Mouse (Mus musculus) heart, embryonic 15.5 days (tissue): ENCODE data around the gene Acot10. TPM values are rescaled to one million over a fixed set of nuclear protein-coding genes. Genes with fewer than 3 reads are reported as not detected.
"Not testable (repeated sequence)": the region's sequence is repeated elsewhere in the genome, so short reads cannot be mapped to it uniquely, and the experiment has no call there.

Experiments used
- ATAC-seq: fragments of 200-750 bp; cut with Nextera tagmentation; replicated peaks from 2 replicates; pipeline ENCODE4 v1.8.0; 2017; ENCODE audit warnings: low read depth, moderate TSS enrichment; ENCODE audit not compliant: insufficient number of reproducible peaks, insufficient read depth, low FRiP score
- H3K27ac ChIP-seq: fragments of 300-500 bp; sonication (generic); 2 replicates; pipeline ENCODE4 v1.5.1; 2015; ENCODE audit warnings: mild to moderate bottlenecking, inconsistent platforms
- H3K27me3 ChIP-seq: fragments of 300-500 bp; sonication (generic); 2 replicates; pipeline ENCODE4 v1.6.1; 2015; ENCODE audit warnings: inconsistent platforms
- H3K36me3 ChIP-seq: fragments of 300-500 bp; sonication (generic); 2 replicates; pipeline ENCODE4 v1.6.1; 2015; ENCODE audit warnings: mild to moderate bottlenecking, inconsistent platforms
- H3K4me1 ChIP-seq: fragments of 300-500 bp; sonication (generic); replicated peaks from 2 replicates; pipeline ENCODE4 v1.6.1; 2015; ENCODE audit warnings: inconsistent platforms
- H3K4me2 ChIP-seq: fragments of 300-500 bp; sonication (generic); 2 replicates; pipeline ENCODE4 v1.6.1; 2015; ENCODE audit warnings: inconsistent platforms, mild to moderate bottlenecking, moderate library complexity
- H3K4me3 ChIP-seq: fragments of 300-500 bp; sonication (generic); 2 replicates; pipeline ENCODE4 v1.5.1; 2015; ENCODE audit warnings: mild to moderate bottlenecking, inconsistent platforms
- H3K9ac ChIP-seq: fragments of 300-500 bp; sonication (generic); 2 replicates; pipeline ENCODE4 v1.6.1; 2015; ENCODE audit warnings: mild to moderate bottlenecking, inconsistent platforms
- H3K9me3 ChIP-seq: fragments of 300-500 bp; sonication (generic); replicated peaks from 2 replicates; pipeline ENCODE4 v1.6.1; 2016; ENCODE audit warnings: inconsistent platforms
- WGBS: fragments of 180-500 bp; shearing (Covaris S2); methylation state at CpG from one replicate; pipeline ENCODE4 v1.1.7; 2015; ENCODE audit warnings: mixed read lengths; 5-methylcytosine and 5-hydroxymethylcytosine counted together
- polyA plus RNA-seq: library from polyadenylated mRNA; unstranded; fragments of >200 nt; fragmentation: Nextera tagmentation; extraction: Ambion mirVana; gene quantifications from 2 replicates; pipeline ENCODE4 v1.2.1, GENCODE M21; 2015

The Acot10 gene
- polyA plus RNA-seq, result 0.16 and 0.19 TPM in 2 replicates

DNA sequence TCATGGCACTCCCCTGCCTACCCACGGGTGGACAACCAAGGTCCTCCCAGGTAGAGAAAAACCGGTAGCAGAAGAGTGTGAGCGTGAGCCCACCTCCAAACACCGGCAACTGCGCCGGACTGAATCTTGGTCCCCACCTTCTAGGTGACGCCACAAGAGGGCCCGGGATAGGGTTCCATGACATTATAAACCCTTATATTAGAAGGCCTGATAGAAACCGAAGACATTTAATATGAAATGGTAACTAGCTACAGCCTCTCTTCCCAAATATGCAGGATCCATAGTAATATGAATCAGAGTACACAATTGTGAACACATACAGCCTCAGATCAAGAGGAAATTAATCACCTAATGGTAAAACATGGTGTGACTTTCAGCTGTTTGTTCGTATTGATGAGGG is at the start of gene Acot10:
Acot10 (minus strand) TSS at position 101 of the 400 bp plus-strand sequence.
- H3K27me3 ChIP-seq, result no peaks in the 10 kb centered on the region
- H3K36me3 ChIP-seq, result no peaks in the 10 kb centered on the region
- H3K27ac ChIP-seq, result no peak within 1 kb of the TSS
- H3K4me2 ChIP-seq, result no peak within 1 kb of the TSS
- no peak within 1 kb of the TSS for H3K4me3 ChIP-seq
- H3K9me3 ChIP-seq, result no peaks in the 10 kb centered on the region
- 86% methylated on average over 10 of the region's 10 CpGs for WGBS
- ATAC-seq, result no peak
- no peak within 1 kb of the TSS for H3K9ac ChIP-seq
- no peaks in the 10 kb centered on the region for H3K4me1 ChIP-seq

DNA sequence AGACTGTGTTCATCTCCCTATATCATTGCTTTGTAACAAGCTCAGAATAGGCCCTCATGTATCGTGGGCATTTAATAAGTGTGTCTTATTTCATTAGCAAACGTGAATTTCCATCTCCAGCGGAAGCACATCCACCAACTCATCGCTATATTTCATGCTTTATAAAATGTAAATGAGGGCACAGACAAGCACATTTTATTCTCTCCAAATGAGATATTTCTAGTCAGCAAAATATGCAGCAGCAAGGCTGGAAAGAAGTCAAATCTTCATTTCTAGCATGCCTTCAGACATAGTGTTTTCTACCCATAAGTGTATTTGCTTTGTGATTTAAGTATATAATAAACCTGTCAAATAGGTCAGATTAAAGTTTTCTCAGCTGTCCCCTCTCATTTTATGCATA is 45.3 kb upstream of the Acot10 start:
- H3K4me2 ChIP-seq, result no peak overlapping the region
- no peak for ATAC-seq
- no peak overlapping the region for H3K27ac ChIP-seq
- WGBS, result 77% methylated on average over 4 of the region's 4 CpGs
- H3K9ac ChIP-seq, result no peak overlapping the region
- H3K4me1 ChIP-seq, result no peaks in the 10 kb centered on the region
- no peaks in the 10 kb centered on the region for H3K27me3 ChIP-seq
- no peak overlapping the region for H3K4me3 ChIP-seq
- no peaks in the 10 kb centered on the region for H3K36me3 ChIP-seq
- no peaks in the 10 kb centered on the region for H3K9me3 ChIP-seq

DNA sequence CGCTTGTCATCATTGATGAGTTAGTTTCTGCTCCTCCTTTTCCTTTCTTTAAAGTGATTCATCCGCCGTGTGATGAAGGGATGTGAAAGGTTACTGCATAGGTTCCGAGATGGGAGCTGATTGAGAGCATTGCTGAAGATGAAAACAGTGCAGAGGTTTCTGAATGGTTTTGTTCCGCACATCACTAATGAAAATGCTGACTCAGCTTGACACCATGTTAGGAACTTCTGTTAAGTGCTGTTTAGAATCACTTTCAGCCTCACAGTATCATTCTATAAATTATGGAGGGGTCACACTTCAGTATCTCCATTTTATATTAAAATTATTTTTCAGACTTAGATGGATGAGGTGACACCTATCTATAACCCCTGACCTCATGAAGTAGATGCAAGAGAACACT is 29.7 kb upstream of the Acot10 start:
- H3K4me1 ChIP-seq, result no peaks in the 10 kb centered on the region
- H3K27ac ChIP-seq, result no peak overlapping the region
- 82% methylated on average over 5 of the region's 5 CpGs for WGBS
- no peak overlapping the region for H3K4me2 ChIP-seq
- H3K27me3 ChIP-seq, result no peaks in the 10 kb centered on the region
- no peaks in the 10 kb centered on the region for H3K36me3 ChIP-seq
- H3K9ac ChIP-seq, result no peak overlapping the region
- H3K4me3 ChIP-seq, result no peak overlapping the region
- ATAC-seq, result no peak
- H3K9me3 ChIP-seq, result no peaks in the 10 kb centered on the region

DNA sequence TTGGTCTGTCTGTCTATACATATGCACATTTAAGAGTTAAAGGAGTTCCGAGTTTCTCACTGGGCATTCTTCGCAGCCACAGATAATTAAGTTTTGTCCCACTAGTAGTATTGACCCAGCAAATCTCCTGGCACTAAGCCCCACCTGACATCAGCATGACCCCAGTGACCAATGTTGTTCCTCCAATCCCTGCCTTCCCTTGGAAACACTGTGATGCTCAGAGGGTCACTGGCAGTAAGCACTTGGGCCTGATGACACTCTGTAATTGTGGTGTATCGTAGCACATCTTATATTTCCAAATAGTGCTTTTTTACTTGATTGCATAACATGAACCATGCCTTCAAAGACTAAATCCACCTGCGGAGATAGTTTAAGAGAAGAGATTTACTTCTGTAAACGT is 17.6 kb upstream of the Acot10 start:
- Histone ChIP-seq H3K27ac (no peak overlapping the region), H3K9ac (no peak overlapping the region), H3K9me3 (no peaks in the 10 kb centered on the region), H3K36me3 (no peaks in the 10 kb centered on the region), H3K27me3 (no peaks in the 10 kb centered on the region), H3K4me3 (no peak overlapping the region), H3K4me2 (no peak overlapping the region), H3K4me1 (no peaks in the 10 kb centered on the region)
- no peak for ATAC-seq
- WGBS, result 73% methylated on average over 5 of the region's 5 CpGs

DNA sequence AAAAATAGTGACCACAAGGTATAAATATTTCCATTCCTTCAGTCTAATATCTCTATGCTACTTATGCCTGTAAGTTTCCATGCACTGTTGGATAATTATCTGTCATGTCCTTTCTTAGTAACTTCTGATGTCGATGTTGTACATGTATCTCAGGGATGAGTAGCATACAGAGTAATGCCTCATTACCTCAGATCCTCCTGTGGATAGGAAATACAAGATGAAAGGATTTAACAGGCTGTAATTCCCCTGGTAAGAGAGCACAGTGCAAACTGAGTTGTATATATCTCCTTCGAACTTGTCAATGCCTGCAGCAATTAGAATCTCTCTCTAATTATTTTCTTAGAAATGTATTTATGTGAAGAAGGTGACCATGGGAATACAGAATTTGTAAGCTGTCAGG is 16.2 kb upstream of the Acot10 start:
- Histone ChIP-seq H3K27ac (no peak overlapping the region), H3K4me1 (no peaks in the 10 kb centered on the region), H3K9ac (no peak overlapping the region), H3K4me3 (no peak overlapping the region), H3K4me2 (no peak overlapping the region), H3K36me3 (no peaks in the 10 kb centered on the region), H3K27me3 (no peaks in the 10 kb centered on the region), H3K9me3 (no peaks in the 10 kb centered on the region)
- WGBS, result 79% methylated on average over 2 of the region's 2 CpGs
- ATAC-seq, result no peak

DNA sequence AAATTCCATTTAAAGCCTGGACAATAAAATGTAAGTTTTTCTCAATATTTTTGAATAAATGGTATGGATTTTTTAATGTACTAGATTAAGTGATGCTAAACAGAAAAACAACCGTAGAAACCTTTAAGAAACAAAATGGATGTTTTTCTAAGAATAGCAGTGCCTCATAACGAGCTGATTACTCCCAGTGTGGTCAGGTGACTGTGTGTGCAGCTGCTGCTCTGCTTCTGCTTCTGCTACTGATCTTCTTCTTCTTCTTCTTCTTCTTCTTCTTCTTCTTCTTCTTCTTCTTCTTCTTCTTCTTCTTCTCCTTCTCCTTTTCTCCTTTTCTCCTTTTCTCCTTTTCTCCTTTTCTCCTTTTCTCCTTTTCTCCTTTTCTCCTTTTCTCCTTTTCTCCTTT is 3.0 kb upstream of the Acot10 start:
- not testable (repeated sequence) for ATAC-seq, H3K4me1 ChIP-seq, H3K27ac ChIP-seq

DNA sequence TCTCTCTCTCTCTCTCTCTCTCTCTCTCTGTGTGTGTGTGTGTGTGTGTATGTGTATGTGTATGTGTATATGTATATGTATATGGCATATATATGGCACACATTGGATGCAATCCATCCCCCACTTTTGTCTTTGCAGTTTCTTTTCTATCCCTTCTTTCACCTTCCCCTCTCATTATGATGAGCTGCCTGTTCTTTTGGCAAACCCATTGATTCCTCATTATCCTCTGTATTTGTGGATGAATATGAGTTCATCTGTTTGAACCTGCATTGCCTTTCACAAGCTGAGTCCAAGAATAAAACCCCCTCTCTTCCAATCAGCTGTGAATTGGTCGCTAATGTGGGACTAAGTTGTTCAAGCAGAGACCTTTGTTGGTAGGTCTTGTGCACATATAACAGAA is 1.4 kb upstream of the Acot10 start:
- Histone ChIP-seq H3K4me2 (no peak overlapping the region), H3K9me3 (no peaks in the 10 kb centered on the region), H3K4me1 (no peaks in the 10 kb centered on the region), H3K4me3 (no peak overlapping the region), H3K27ac (no peak overlapping the region), H3K9ac (no peak overlapping the region), H3K27me3 (no peaks in the 10 kb centered on the region), H3K36me3 (no peaks in the 10 kb centered on the region)
- no peak for ATAC-seq
- 47% methylated on average over 1 of the region's 1 CpGs for WGBS

More for the DNA sequence above, 3.0 kb upstream of the Acot10 start:
- H3K9me3 ChIP-seq, H3K27me3 ChIP-seq, H3K4me3 ChIP-seq, H3K36me3 ChIP-seq, H3K4me2 ChIP-seq, H3K9ac ChIP-seq: not testable (repeated sequence)
- 42% methylated on average over 2 of the region's 2 CpGs for WGBS

DNA sequence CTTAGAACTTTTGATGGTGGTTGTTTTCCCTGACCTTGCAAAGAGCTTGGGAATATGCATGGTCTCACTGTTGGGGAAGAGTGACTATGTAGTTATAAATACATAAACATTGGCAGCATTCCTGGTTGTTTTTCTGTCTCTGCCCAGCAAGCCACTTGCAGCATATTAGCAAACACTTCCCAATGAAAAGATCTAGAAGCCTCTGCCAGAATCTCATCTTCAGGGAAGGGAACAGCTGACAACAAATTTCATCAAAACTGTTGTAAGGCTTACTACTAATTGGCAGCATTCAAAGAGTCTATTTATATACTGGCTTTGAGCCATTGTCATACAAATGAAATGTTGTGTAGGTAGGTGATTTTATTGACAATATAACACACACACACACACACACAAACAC is 800 bp upstream of the Acot10 start:
- H3K4me2 ChIP-seq, result no peak overlapping the region
- no peaks in the 10 kb centered on the region for H3K9me3 ChIP-seq
- no peaks in the 10 kb centered on the region for H3K36me3 ChIP-seq
- H3K4me3 ChIP-seq, result no peak overlapping the region
- no peaks in the 10 kb centered on the region for H3K27me3 ChIP-seq
- ATAC-seq, result no peak
- H3K4me1 ChIP-seq, result no peaks in the 10 kb centered on the region
- H3K27ac ChIP-seq, result no peak overlapping the region
- no peak overlapping the region for H3K9ac ChIP-seq

DNA sequence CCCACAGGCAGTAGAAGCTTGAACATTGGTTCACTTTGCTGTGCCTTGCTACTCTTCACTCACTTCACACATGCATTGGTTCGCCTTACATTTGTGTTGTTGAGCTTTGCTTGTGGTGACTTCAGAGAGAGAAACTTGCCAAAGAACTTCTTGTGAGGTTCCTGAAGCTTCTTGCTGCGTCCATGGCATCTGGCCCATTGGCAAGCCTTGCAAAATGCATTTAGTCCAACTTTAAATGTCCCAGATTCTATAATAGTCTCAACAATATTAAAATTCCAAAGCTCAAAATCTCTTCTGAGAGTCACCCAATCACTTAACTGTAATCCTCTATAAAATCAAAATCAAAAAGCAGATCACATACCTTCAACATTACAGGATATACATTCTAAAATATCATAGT is 6.3 kb downstream of the Acot10 start:
- Histone ChIP-seq H3K4me3 (no peak overlapping the region), H3K9me3 (no peaks in the 10 kb centered on the region), H3K36me3 (no peaks in the 10 kb centered on the region), H3K4me1 (no peaks in the 10 kb centered on the region), H3K27ac (no peak overlapping the region), H3K9ac (no peak overlapping the region), H3K4me2 (no peak overlapping the region), H3K27me3 (no peaks in the 10 kb centered on the region)
- no peak for ATAC-seq
- 71% methylated on average over 2 of the region's 2 CpGs for WGBS

DNA sequence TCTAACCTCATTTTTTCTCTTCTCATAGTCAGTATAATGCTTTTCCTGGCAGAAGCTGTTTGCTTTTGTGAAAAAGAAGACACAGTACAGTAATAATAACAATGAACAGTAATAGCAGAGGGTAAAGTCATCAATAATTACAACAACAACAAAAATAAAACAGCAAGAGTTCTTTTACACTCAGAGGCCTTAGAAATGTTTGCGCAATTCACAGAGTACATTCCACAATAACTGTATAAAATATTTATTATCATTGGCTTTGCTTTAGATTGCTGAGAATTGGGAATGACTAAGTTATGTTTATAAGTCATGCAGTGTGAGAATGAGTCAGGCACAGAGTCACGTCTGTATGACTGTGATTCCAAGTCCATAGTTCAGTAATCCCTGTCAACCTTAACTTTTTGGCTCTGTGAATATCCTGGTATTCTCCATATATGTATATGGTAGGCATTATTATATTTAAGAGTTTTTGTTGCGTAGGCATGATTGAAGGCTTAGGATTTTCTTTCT is 23.6 kb downstream of the Acot10 start:
- 78% methylated on average over 3 of the region's 3 CpGs for WGBS
- Histone ChIP-seq H3K9me3 (no peaks in the 10 kb centered on the region), H3K4me1 (no peaks in the 10 kb centered on the region), H3K4me2 (no peak overlapping the region), H3K27ac (no peak overlapping the region), H3K36me3 (no peaks in the 10 kb centered on the region), H3K9ac (no peak overlapping the region), H3K27me3 (no peaks in the 10 kb centered on the region), H3K4me3 (no peak overlapping the region)
- ATAC-seq, result no peak

DNA sequence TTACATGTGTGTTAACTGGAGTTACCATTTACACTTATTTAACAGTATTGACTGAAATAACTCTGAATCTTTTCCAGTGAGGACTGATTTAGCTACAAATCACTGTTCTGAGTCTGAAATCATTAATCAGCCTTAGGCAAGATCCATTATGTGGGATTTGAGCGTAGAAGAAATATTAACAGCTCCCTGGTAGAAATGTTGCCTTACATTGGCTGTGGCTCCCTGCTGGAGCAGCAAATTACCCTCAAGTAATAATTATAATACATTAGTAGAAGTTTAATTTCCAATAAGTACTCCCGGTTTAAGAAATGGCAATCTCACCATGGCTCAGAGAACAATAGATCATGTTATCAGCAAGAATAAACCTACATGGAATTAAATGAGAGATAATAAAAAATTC is 27.4 kb downstream of the Acot10 start:
- Histone ChIP-seq H3K27me3 (no peaks in the 10 kb centered on the region), H3K4me2 (no peak overlapping the region)
- 85% methylated on average over 2 of the region's 2 CpGs for WGBS

DNA sequence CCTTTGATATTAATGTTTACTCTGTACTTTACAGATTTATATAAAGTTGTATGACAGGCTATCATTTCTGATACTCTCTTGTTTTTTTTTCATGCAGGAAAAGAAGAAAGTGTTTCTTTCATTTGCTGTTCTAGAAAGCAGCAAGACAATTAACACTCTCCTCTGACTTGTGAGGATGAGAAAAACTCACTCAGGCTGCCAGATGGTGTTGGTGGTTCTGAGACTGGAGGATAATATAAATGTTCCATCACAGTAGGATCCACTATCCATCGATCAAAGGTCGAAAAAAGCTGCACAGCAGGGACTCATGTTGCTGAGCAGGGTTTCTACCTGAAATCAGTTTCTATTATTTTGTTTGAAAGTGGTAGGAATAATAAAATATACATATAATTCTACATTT is 32.0 kb downstream of the Acot10 start:
- Histone ChIP-seq H3K9ac (no peak overlapping the region), H3K9me3 (no peaks in the 10 kb centered on the region), H3K27me3 (no peaks in the 10 kb centered on the region), H3K27ac (no peak overlapping the region), H3K36me3 (no peaks in the 10 kb centered on the region), H3K4me2 (no peak overlapping the region), H3K4me3 (no peak overlapping the region), H3K4me1 (no peaks in the 10 kb centered on the region)
- 60% methylated on average over 2 of the region's 2 CpGs for WGBS
- no peak for ATAC-seq

More for the DNA sequence above, 27.4 kb downstream of the Acot10 start:
- H3K9ac ChIP-seq, result no peak overlapping the region
- H3K27ac ChIP-seq, result no peak overlapping the region
- no peak for ATAC-seq
- no peaks in the 10 kb centered on the region for H3K36me3 ChIP-seq
- H3K9me3 ChIP-seq, result no peaks in the 10 kb centered on the region
- no peak overlapping the region for H3K4me3 ChIP-seq
- no peaks in the 10 kb centered on the region for H3K4me1 ChIP-seq
